Mouse (Mus musculus) MEL (cell line): ENCODE data around the gene Cxcr1. TPM values are rescaled to one million over a fixed set of nuclear protein-coding genes. Genes with fewer than 3 reads are reported as not detected.

Experiments used
- DNase-seq: peaks from one replicate; pipeline ENCODE4 v3.0.0; 2011; ENCODE audit warnings: low read depth, low spot score
- H3K27ac ChIP-seq: 2 replicates; pipeline ENCODE4 v1.5.1; 2012; ENCODE audit warnings: low read depth, mild to moderate bottlenecking, control low read depth, low read length, moderate library complexity; ENCODE audit not compliant: control insufficient read depth
- H3K27me3 ChIP-seq, 2 experiments: fragments of 150-350 bp in 1 of 2; sonication (generic) in 1 of 2; 2 replicates each; pipeline ENCODE4 v1.6.1; 2012; ENCODE audit warnings: low read length in 2 of 2, mild to moderate bottlenecking in 2 of 2, improper control_type of control experiment in 1 of 2, moderate library complexity in 1 of 2; ENCODE audit not compliant: insufficient read depth in 2 of 2, control insufficient read depth in 1 of 2
- H3K36me3 ChIP-seq, 2 experiments: 2 replicates each; pipeline ENCODE4 v1.6.1; 2012 to 2014; ENCODE audit warnings: low read length in 2 of 2, improper control_type of control experiment in 1 of 2, inconsistent platforms in 1 of 2, mild to moderate bottlenecking in 1 of 2; ENCODE audit not compliant: insufficient read depth in 2 of 2, control insufficient read depth in 1 of 2
- H3K4me1 ChIP-seq, 2 experiments: fragments of 150-350 bp in 1 of 2; sonication (generic) in 1 of 2; 2 replicates each; pipeline ENCODE4 v1.6.1; 2012; ENCODE audit warnings: low read length in 2 of 2, improper control_type of control experiment in 1 of 2, mild to moderate bottlenecking in 1 of 2; ENCODE audit not compliant: insufficient read depth in 2 of 2, control insufficient read depth in 1 of 2
- H3K4me3 ChIP-seq, 2 experiments: fragments of 150-350 bp in 1 of 2; sonication (generic) in 1 of 2; 2 replicates each; pipeline ENCODE4 v1.5.1; 2012; ENCODE audit warnings: low read depth in 2 of 2, low read length in 2 of 2, mild to moderate bottlenecking in 2 of 2, moderate library complexity in 2 of 2, control low read depth in 1 of 2, improper control_type of control experiment in 1 of 2; ENCODE audit not compliant: control insufficient read depth in 1 of 2, insufficient read depth in 1 of 2
- H3K79me2 ChIP-seq: 2 replicates; pipeline ENCODE4 v1.6.1; 2012; ENCODE audit warnings: mild to moderate bottlenecking, low read length, moderate library complexity; ENCODE audit not compliant: control insufficient read depth, poor library complexity, insufficient read depth
- H3K9ac ChIP-seq: 2 replicates; pipeline ENCODE4 v1.6.1; 2012; ENCODE audit warnings: low read depth, mild to moderate bottlenecking, control low read depth, low read length, moderate library complexity; ENCODE audit not compliant: control insufficient read depth, poor library complexity, severe bottlenecking
- H3K9me3 ChIP-seq: fragments of 150-350 bp; sonication (generic); replicated peaks from 2 replicates; pipeline ENCODE4 v1.6.1; 2012; ENCODE audit warnings: mild to moderate bottlenecking, low read length, improper control_type of control experiment, moderate library complexity; ENCODE audit not compliant: insufficient read depth
- BHLHE40 ChIP-seq: IDR thresholded peaks from 2 replicates; pipeline ENCODE4 v1.6.1; 2012; ENCODE audit warnings: low read depth, mild to moderate bottlenecking, inconsistent platforms, low read length, improper control_type of control experiment, borderline replicate concordance
- CHD1 ChIP-seq: IDR thresholded peaks from 2 replicates; pipeline ENCODE4 v1.6.1; 2012; ENCODE audit warnings: low read depth, mild to moderate bottlenecking, inconsistent platforms, low read length, improper control_type of control experiment
- E2F4 ChIP-seq: IDR thresholded peaks from 2 replicates; pipeline ENCODE4 v1.6.1; 2011; ENCODE audit warnings: low read depth, low read length, improper control_type of control experiment, borderline replicate concordance
- EP300 ChIP-seq, 2 experiments: IDR thresholded peaks; 2 replicates each; pipeline ENCODE4 v1.6.1; 2011; ENCODE audit warnings: improper control_type of control experiment in 2 of 2, low read length in 2 of 2, low read depth in 1 of 2, mild to moderate bottlenecking in 1 of 2
- ETS1 ChIP-seq: IDR thresholded peaks from 2 replicates; pipeline ENCODE4 v1.6.1; 2012; ENCODE audit warnings: low read depth, mild to moderate bottlenecking, inconsistent platforms, low read length, improper control_type of control experiment, moderate library complexity
- GABPA ChIP-seq: IDR thresholded peaks from 2 replicates; pipeline ENCODE4 v1.6.1; 2012; ENCODE audit warnings: low read depth, mild to moderate bottlenecking, inconsistent platforms, low read length, improper control_type of control experiment, moderate library complexity
- GATA1 ChIP-seq: IDR thresholded peaks from 2 replicates; pipeline ENCODE4 v1.6.1; 2011; ENCODE audit warnings: low read depth, low read length, improper control_type of control experiment
- HCFC1 ChIP-seq: IDR thresholded peaks from 2 replicates; pipeline ENCODE4 v1.6.1; 2012; ENCODE audit warnings: low read depth, mild to moderate bottlenecking, inconsistent platforms, low read length, improper control_type of control experiment, moderate library complexity
- KAT2A ChIP-seq: conservative IDR thresholded peaks from 2 replicates; pipeline ENCODE4 v1.6.1; 2012; ENCODE audit warnings: low read depth, low read length, improper control_type of control experiment, inconsistent platforms
- MAFK ChIP-seq: IDR thresholded peaks from 2 replicates; pipeline ENCODE4 v1.6.1; 2011; ENCODE audit warnings: low read depth, mild to moderate bottlenecking, low read length, improper control_type of control experiment, borderline replicate concordance
- MAX ChIP-seq: IDR thresholded peaks from 2 replicates; pipeline ENCODE4 v1.6.1; 2011; ENCODE audit warnings: low read length, improper control_type of control experiment
- MAZ ChIP-seq: IDR thresholded peaks from 2 replicates; pipeline ENCODE4 v1.6.1; 2012; ENCODE audit warnings: low read depth, mild to moderate bottlenecking, inconsistent platforms, low read length, improper control_type of control experiment
- MXI1 ChIP-seq: IDR thresholded peaks from 2 replicates; pipeline ENCODE4 v1.6.1; 2011; ENCODE audit warnings: mild to moderate bottlenecking, low read depth, low read length, improper control_type of control experiment
- MYC ChIP-seq: IDR thresholded peaks from 2 replicates; pipeline ENCODE4 v1.6.1; 2011; ENCODE audit warnings: low read depth, mild to moderate bottlenecking, low read length, improper control_type of control experiment, moderate library complexity
- RCOR1 ChIP-seq: IDR thresholded peaks from 2 replicates; pipeline ENCODE4 v1.6.1; 2012; ENCODE audit warnings: low read depth, mild to moderate bottlenecking, inconsistent platforms, low read length, improper control_type of control experiment
- SIN3A ChIP-seq: IDR thresholded peaks from 2 replicates; pipeline ENCODE4 v1.6.1; 2012; ENCODE audit warnings: low read length, improper control_type of control experiment, inconsistent platforms
- TAL1 ChIP-seq: IDR thresholded peaks from 2 replicates; pipeline ENCODE4 v1.6.1; 2012; ENCODE audit warnings: mild to moderate bottlenecking, inconsistent platforms, low read length, moderate library complexity, mixed read lengths
- TBP ChIP-seq: IDR thresholded peaks from 2 replicates; pipeline ENCODE4 v1.8.0; 2011; ENCODE audit warnings: low read depth, low read length, improper control_type of control experiment
- TCF12 ChIP-seq: IDR thresholded peaks from 2 replicates; pipeline ENCODE4 v1.6.1; 2014; ENCODE audit warnings: low read depth, mild to moderate bottlenecking, inconsistent platforms, low read length, improper control_type of control experiment, moderate library complexity
- UBTF ChIP-seq: IDR thresholded peaks from 2 replicates; pipeline ENCODE4 v1.6.1; 2012; ENCODE audit warnings: low read depth, mild to moderate bottlenecking, inconsistent platforms, low read length, improper control_type of control experiment, moderate library complexity, borderline replicate concordance; ENCODE audit not compliant: insufficient read depth
- USF2 ChIP-seq, 2 experiments: IDR thresholded peaks; 2 replicates each; pipeline ENCODE4 v1.6.1; 2011 to 2012; ENCODE audit warnings: improper control_type of control experiment in 2 of 2, low read length in 2 of 2, borderline replicate concordance in 1 of 2, inconsistent platforms in 1 of 2, low read depth in 1 of 2, mild to moderate bottlenecking in 1 of 2; ENCODE audit not compliant: insufficient read depth in 1 of 2
- ZC3H11A ChIP-seq: IDR thresholded peaks from 2 replicates; pipeline ENCODE4 v1.6.1; 2012; ENCODE audit warnings: low read depth, mild to moderate bottlenecking, inconsistent platforms, low read length, improper control_type of control experiment
- ZMIZ1 ChIP-seq: IDR thresholded peaks from 2 replicates; pipeline ENCODE4 v1.6.1; 2012; ENCODE audit warnings: low read depth, mild to moderate bottlenecking, inconsistent platforms, low read length, improper control_type of control experiment, moderate library complexity
- ZNF384 ChIP-seq: IDR thresholded peaks from 2 replicates; pipeline ENCODE4 v1.6.1; 2012; ENCODE audit warnings: low read depth, mild to moderate bottlenecking, inconsistent platforms, low read length, improper control_type of control experiment
- polyA plus RNA-seq, 2 experiments: library from polyadenylated mRNA; stranded (reverse) in 1 of 2; unstranded in 1 of 2; fragments of >175 nt in 1 of 2; fragments of >200 nt in 1 of 2; gene quantifications; 2 replicates each; pipeline versions ENCODE4 v1.2.1 to v1.2.4; 2012; ENCODE audit warnings: low replicate concordance in 2 of 2, low read depth in 1 of 2; ENCODE audit not compliant: insufficient read length in 2 of 2, insufficient read depth in 1 of 2, missing spikeins in 1 of 2
- total RNA-seq: library from RNA; depleted of rRNA; stranded (reverse); fragments of 300-350 nt; gene quantifications from 2 replicates; pipeline ENCODE4 v1.2.3, GENCODE M21; 2012

The Cxcr1 gene
- total and polyA plus RNA-seq, 3 experiments: not detected

DNA sequence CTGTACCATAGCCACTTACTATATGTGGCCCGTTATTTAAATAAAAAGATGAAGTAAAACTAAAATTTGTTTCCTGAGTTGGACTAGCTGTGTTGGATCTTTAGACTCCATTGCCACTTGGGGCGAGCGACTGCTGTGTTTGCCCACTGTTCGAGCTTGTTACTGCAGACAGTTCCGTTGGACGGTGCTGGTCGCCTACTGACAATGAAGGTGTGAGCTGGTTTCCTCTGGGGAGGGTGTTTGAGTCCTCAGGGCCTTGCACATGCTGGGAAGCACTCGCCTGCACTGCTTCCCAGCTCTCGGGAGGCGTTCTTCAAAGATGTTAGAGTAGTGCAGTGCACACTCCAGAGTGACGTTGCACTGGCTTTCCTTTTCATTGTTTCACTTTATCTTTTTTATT is 45.2 kb upstream of the Cxcr1 start:
- peak overlapping the region; percentile 27 to 56 for H3K4me3 ChIP-seq
- 0 out of 2 replicates have a peak, but pooled peaks have one; percentile 6 for TF ChIP-seq TBP
- no peak for TF ChIP-seq ZC3H11A
- H3K9me3 ChIP-seq: no peaks in the 10 kb centered on the region
- no peak for DNase-seq
- no peaks in the 10 kb centered on the region for H3K27me3 ChIP-seq
- peaks cover 2 to 48% of the 10 kb centered on the region in 2 experiments for H3K36me3 ChIP-seq
- peaks cover 77% of the 10 kb centered on the region for H3K79me2 ChIP-seq
- H3K27ac ChIP-seq: peak overlapping the region; percentile 97
- peak overlapping the region; percentile 59 for H3K9ac ChIP-seq
- H3K4me1 ChIP-seq: peaks cover 9 to 26% of the 10 kb centered on the region in 2 experiments

DNA sequence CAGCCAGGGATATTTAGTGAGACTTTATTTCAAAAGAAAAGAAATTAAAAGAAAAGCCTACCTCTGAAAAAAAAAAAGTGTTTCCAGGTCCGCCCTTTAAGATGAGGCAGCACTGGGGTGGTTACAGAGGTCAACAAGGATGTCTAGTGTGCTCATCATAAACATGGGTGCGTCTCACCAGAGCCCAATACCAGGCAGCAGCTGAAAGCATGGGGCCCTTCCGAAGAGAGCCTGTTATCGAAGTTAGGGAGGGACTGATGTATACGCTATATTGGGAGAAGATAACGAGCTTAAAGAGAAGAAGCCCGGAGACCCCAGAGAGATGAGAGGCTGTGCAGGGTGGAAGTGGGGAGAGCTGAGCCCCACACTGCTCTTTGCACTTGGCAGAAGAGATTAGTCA is 44.7 kb upstream of the Cxcr1 start:
- peaks cover 2 to 46% of the 10 kb centered on the region in 2 experiments for H3K36me3 ChIP-seq
- TF ChIP-seq USF2 (IDR thresholded peaks at IDR 0.05; ENCODE audit: borderline replicate concordance in 1 of 2, insufficient read depth in 1 of 2, low read depth in 1 of 2, low read length in 2 of 2) (no peak), TAL1 (no peak), MXI1 (peak; percentile 78), ZMIZ1 (peak; percentile 55; the same call in 1 of the 2 replicates), RCOR1 (peak; percentile 38; the same call in 1 of the 2 replicates), KAT2A (no peak), GABPA (no peak), EP300 (IDR thresholded peaks at IDR 0.05; ENCODE audit: low read depth in 1 of 2, low read length in 2 of 2) (peak; percentile 39 to 47; a peak in 2 of 4 replicates), CHD1 (peak; percentile 83; the same call in 1 of the 2 replicates), BHLHE40 (0 out of 2 replicates have a peak, but pooled peaks have one; percentile 12), MYC (peak; percentile 58; the same call in 1 of the 2 replicates), TBP (0 out of 2 replicates have a peak, but pooled peaks have one; percentile 33), TCF12 (peak; percentile 56), MAZ (peak; percentile 60; the same call in 1 of the 2 replicates), GATA1 (peak; percentile 64), ETS1 (peak; percentile 81), E2F4 (no peak), HCFC1 (peak; percentile 34; the same call in 1 of the 2 replicates), SIN3A (peak; percentile 90), ZNF384 (peak; percentile 69), UBTF (no peak), MAFK (no peak), MAX (no peak)
- TF ChIP-seq, all 39 proteins: peak for 15
- Histone ChIP-seq H3K79me2 (peaks cover 72% of the 10 kb centered on the region), H3K9me3 (no peaks in the 10 kb centered on the region), H3K4me1 (peaks cover 9 to 26% of the 10 kb centered on the region in 2 experiments), H3K27ac (peak overlapping the region; percentile 97), H3K9ac (peak overlapping the region; percentile 59), H3K4me3 (peak overlapping the region; percentile 27 to 56), H3K27me3 (no peaks in the 10 kb centered on the region)
- DNase-seq: peak; percentile 70
